Mouse (Mus musculus) CH12.LX (cell line): Measurements from ENCODE around the gene Olfr157.

ENCODE experiments used
- CHD1 ChIP-seq: IDR thresholded peaks from 2 replicates; pipeline ENCODE4 v1.6.1; 2012; ENCODE audit warnings: low read depth, low read length, improper control_type of control experiment, inconsistent platforms
- CTCF ChIP-seq, 2 experiments: IDR thresholded peaks in 1 of 2; conservative IDR thresholded peaks in 1 of 2; 2 replicates each; pipeline ENCODE4 v1.5.1; 2011 to 2012; ENCODE audit warnings: low read depth in 2 of 2, low read length in 2 of 2, improper control_type of control experiment in 1 of 2, inconsistent platforms in 1 of 2, mild to moderate bottlenecking in 1 of 2, moderate library complexity in 1 of 2
- E2F4 ChIP-seq: IDR thresholded peaks from 2 replicates; pipeline ENCODE4 v1.6.1; 2011; ENCODE audit warnings: low read depth, low read length, improper control_type of control experiment; ENCODE audit not compliant: insufficient replicate concordance
- EP300 ChIP-seq: IDR thresholded peaks from 2 replicates; pipeline ENCODE4 v1.6.1; 2011; ENCODE audit warnings: low read length, improper control_type of control experiment
- HCFC1 ChIP-seq: IDR thresholded peaks from 2 replicates; pipeline ENCODE4 v1.6.1; 2012; ENCODE audit warnings: low read depth, mild to moderate bottlenecking, inconsistent platforms, low read length, improper control_type of control experiment
- JUN ChIP-seq: IDR thresholded peaks from 2 replicates; pipeline ENCODE4 v1.6.1; 2011; ENCODE audit warnings: low read depth, mild to moderate bottlenecking, low read length, improper control_type of control experiment, moderate library complexity; ENCODE audit not compliant: insufficient read depth
- MAZ ChIP-seq: IDR thresholded peaks from 2 replicates; pipeline ENCODE4 v1.6.1; 2012; ENCODE audit warnings: low read depth, mild to moderate bottlenecking, inconsistent platforms, low read length, improper control_type of control experiment, moderate library complexity
- NELFE ChIP-seq: IDR thresholded peaks from 2 replicates; pipeline ENCODE4 v1.6.1; 2011; ENCODE audit warnings: low read depth, low read length, improper control_type of control experiment
- POLR2A ChIP-seq: IDR thresholded peaks from 2 replicates; pipeline ENCODE4 v1.6.1; 2011; ENCODE audit warnings: low read depth, mild to moderate bottlenecking, improper control_type of control experiment, low read length
- POLR2AphosphoS2 ChIP-seq: IDR thresholded peaks from 2 replicates; pipeline ENCODE4 v1.6.1; 2011; ENCODE audit warnings: low read depth, low read length, improper control_type of control experiment
- SMC3 ChIP-seq: IDR thresholded peaks from 2 replicates; pipeline ENCODE4 v1.6.1; 2011; ENCODE audit warnings: low read depth, low read length, improper control_type of control experiment
- UBTF ChIP-seq: IDR thresholded peaks from 2 replicates; pipeline ENCODE4 v1.6.1; 2012; ENCODE audit warnings: low read depth, mild to moderate bottlenecking, inconsistent platforms, low read length, improper control_type of control experiment, moderate library complexity
- ZNF384 ChIP-seq: IDR thresholded peaks from 2 replicates; pipeline ENCODE4 v1.6.1; 2012; ENCODE audit warnings: low read depth, low read length, improper control_type of control experiment, inconsistent platforms

DNA sequence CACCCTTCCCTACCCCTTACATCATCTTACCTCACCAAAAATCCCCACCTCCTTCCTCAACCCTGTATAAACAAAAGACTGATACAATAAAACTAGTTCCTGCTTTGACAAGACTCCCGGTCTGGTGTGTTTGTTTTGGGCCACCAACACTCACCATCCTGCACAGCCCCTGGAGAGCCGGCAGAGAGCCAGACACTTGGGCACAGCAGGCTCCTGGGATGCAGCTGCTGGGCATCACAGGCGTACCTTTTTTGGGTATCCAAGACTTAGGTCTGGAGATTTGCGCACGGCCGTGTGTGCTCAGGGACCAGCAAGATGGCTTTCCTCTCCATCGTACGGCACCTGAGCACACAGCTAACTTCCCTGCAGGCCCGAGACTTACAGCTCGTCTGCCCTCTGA is 19.9 kb upstream of the Olfr157 start:
- TF ChIP-seq CTCF (conservative IDR thresholded peaks at IDR 0.05 in 1 of 2, IDR thresholded peaks at IDR 0.05 in 1 of 2; ENCODE audit: low read depth in 2 of 2, low read length in 2 of 2) (no peak), MAZ (no peak), ZNF384 (no peak), POLR2AphosphoS2 (no peak), NELFE (no peak), CHD1 (no peak), HCFC1 (no peak), E2F4 (no peak), EP300 (no peak), UBTF (no peak), JUN (no peak), SMC3 (no peak), POLR2A (no peak)
